Mouse (Mus musculus) telencephalon, adult 2 months (tissue): ENCODE measurements around the gene Rpl4.
"Not testable (repeated sequence)": the region's sequence is repeated elsewhere in the genome, so short reads cannot be mapped to it uniquely, and the experiment has no call there.

ENCODE experiments used
- DNase-seq: peaks from one replicate; pipeline ENCODE4 v3.0.0-alpha.2; 2011; ENCODE audit warnings: low read depth, low spot score

Gene Rpl4

GRCm38 (mm10) chr9:64198068-64198762, 25.0 kb downstream of the Rpl4 start:
- DNase-seq = no peak

GRCm38 (mm10) chr9:64198763-64199418, 25.7 kb downstream of the Rpl4 start:
- DNase-seq = not testable (repeated sequence)

GRCm38 (mm10) chr9:64199897-64200296, 26.7 kb downstream of the Rpl4 start:
- no peak for DNase-seq

GRCm38 (mm10) chr9:64202331-64202730, 29.2 kb downstream of the Rpl4 start:
- DNase-seq = no peak

GRCm38 (mm10) chr9:64202866-64203265, 29.7 kb downstream of the Rpl4 start:
- DNase-seq = no peak

GRCm38 (mm10) chr9:64207509-64208084, 34.4 kb downstream of the Rpl4 start:
- no peak for DNase-seq

GRCm38 (mm10) chr9:64214452-64214851, 41.3 kb downstream of the Rpl4 start:
- no peak for DNase-seq

GRCm38 (mm10) chr9:64216090-64216489, 42.9 kb downstream of the Rpl4 start:
- DNase-seq = no peak

GRCm38 (mm10) chr9:64216641-64217040, 43.5 kb downstream of the Rpl4 start:
- no peak for DNase-seq

- DNase-seq = no peak
Observed at GRCm38 (mm10) chr9:64217887-64218286, 44.7 kb downstream of the Rpl4 start.

GRCm38 (mm10) chr9:64219305-64219704, 46.1 kb downstream of the Rpl4 start:
- DNase-seq = no peak

- no peak for DNase-seq
Observed at GRCm38 (mm10) chr9:64219772-64220420, 46.7 kb downstream of the Rpl4 start.

GRCm38 (mm10) chr9:64220603-64221002, 47.4 kb downstream of the Rpl4 start:
- DNase-seq = no peak

GRCm38 (mm10) chr9:64221480-64221879, 48.3 kb downstream of the Rpl4 start:
- no peak for DNase-seq

- DNase-seq = no peak
Observed at GRCm38 (mm10) chr9:64222098-64222497, 48.9 kb downstream of the Rpl4 start.

- DNase-seq = no peak
Observed at GRCm38 (mm10) chr9:64225805-64226204, 52.6 kb downstream of the Rpl4 start.

GRCm38 (mm10) chr9:64227736-64228135, 54.6 kb downstream of the Rpl4 start:
- no peak for DNase-seq
